Mouse (Mus musculus): Measurements from ENCODE around the gene Afg3l1.

GRCm38 (mm10) chr8:123443576-123443921 lies 34.2 kb upstream of the Afg3l1 start:
- TF ChIP-seq CTCF (IDR thresholded peaks at IDR 0.05; ENCODE audit: insufficient read depth, low read length) (no peak), POLR2A (IDR thresholded peaks at IDR 0.05; ENCODE audit: borderline replicate concordance, extremely low read depth, low read depth, low read length) (no peak)

Data from lung, adult 2 months (tissue).